Mouse (Mus musculus) MEL (cell line): ENCODE results near the gene 4930539E08Rik. TPM values are rescaled to one million over a fixed set of nuclear protein-coding genes. Genes with fewer than 3 reads are reported as not detected.

ENCODE experiments used
- DNase-seq: peaks from one replicate; pipeline ENCODE4 v3.0.0; 2011; ENCODE audit warnings: low read depth, low spot score
- H3K27ac ChIP-seq: 2 replicates; pipeline ENCODE4 v1.5.1; 2012; ENCODE audit warnings: low read depth, mild to moderate bottlenecking, control low read depth, low read length, moderate library complexity; ENCODE audit not compliant: control insufficient read depth
- H3K27me3 ChIP-seq, 2 experiments: fragments of 150-350 bp in 1 of 2; sonication (generic) in 1 of 2; 2 replicates each; pipeline ENCODE4 v1.6.1; 2012; ENCODE audit warnings: low read length in 2 of 2, mild to moderate bottlenecking in 2 of 2, improper control_type of control experiment in 1 of 2, moderate library complexity in 1 of 2; ENCODE audit not compliant: insufficient read depth in 2 of 2, control insufficient read depth in 1 of 2
- H3K36me3 ChIP-seq, 2 experiments: 2 replicates each; pipeline ENCODE4 v1.6.1; 2012 to 2014; ENCODE audit warnings: low read length in 2 of 2, improper control_type of control experiment in 1 of 2, inconsistent platforms in 1 of 2, mild to moderate bottlenecking in 1 of 2; ENCODE audit not compliant: insufficient read depth in 2 of 2, control insufficient read depth in 1 of 2
- H3K4me1 ChIP-seq, 2 experiments: fragments of 150-350 bp in 1 of 2; sonication (generic) in 1 of 2; 2 replicates each; pipeline ENCODE4 v1.6.1; 2012; ENCODE audit warnings: low read length in 2 of 2, improper control_type of control experiment in 1 of 2, mild to moderate bottlenecking in 1 of 2; ENCODE audit not compliant: insufficient read depth in 2 of 2, control insufficient read depth in 1 of 2
- H3K4me3 ChIP-seq, 2 experiments: fragments of 150-350 bp in 1 of 2; sonication (generic) in 1 of 2; 2 replicates each; pipeline ENCODE4 v1.5.1; 2012; ENCODE audit warnings: low read depth in 2 of 2, low read length in 2 of 2, mild to moderate bottlenecking in 2 of 2, moderate library complexity in 2 of 2, control low read depth in 1 of 2, improper control_type of control experiment in 1 of 2; ENCODE audit not compliant: control insufficient read depth in 1 of 2, insufficient read depth in 1 of 2
- H3K79me2 ChIP-seq: 2 replicates; pipeline ENCODE4 v1.6.1; 2012; ENCODE audit warnings: mild to moderate bottlenecking, low read length, moderate library complexity; ENCODE audit not compliant: control insufficient read depth, poor library complexity, insufficient read depth
- H3K9ac ChIP-seq: 2 replicates; pipeline ENCODE4 v1.6.1; 2012; ENCODE audit warnings: low read depth, mild to moderate bottlenecking, control low read depth, low read length, moderate library complexity; ENCODE audit not compliant: control insufficient read depth, poor library complexity, severe bottlenecking
- H3K9me3 ChIP-seq: fragments of 150-350 bp; sonication (generic); replicated peaks from 2 replicates; pipeline ENCODE4 v1.6.1; 2012; ENCODE audit warnings: mild to moderate bottlenecking, low read length, improper control_type of control experiment, moderate library complexity; ENCODE audit not compliant: insufficient read depth
- BHLHE40 ChIP-seq: IDR thresholded peaks from 2 replicates; pipeline ENCODE4 v1.6.1; 2012; ENCODE audit warnings: low read depth, mild to moderate bottlenecking, inconsistent platforms, low read length, improper control_type of control experiment, borderline replicate concordance
- CHD1 ChIP-seq: IDR thresholded peaks from 2 replicates; pipeline ENCODE4 v1.6.1; 2012; ENCODE audit warnings: low read depth, mild to moderate bottlenecking, inconsistent platforms, low read length, improper control_type of control experiment
- CHD2 ChIP-seq: IDR thresholded peaks from 2 replicates; pipeline ENCODE4 v1.6.1; 2011; ENCODE audit warnings: low read length, improper control_type of control experiment
- ELF1 ChIP-seq: IDR thresholded peaks from 2 replicates; pipeline ENCODE4 v1.6.1; 2014; ENCODE audit warnings: low read depth, mild to moderate bottlenecking, inconsistent platforms, low read length, improper control_type of control experiment, moderate library complexity
- GABPA ChIP-seq: IDR thresholded peaks from 2 replicates; pipeline ENCODE4 v1.6.1; 2012; ENCODE audit warnings: low read depth, mild to moderate bottlenecking, inconsistent platforms, low read length, improper control_type of control experiment, moderate library complexity
- GATA1 ChIP-seq: IDR thresholded peaks from 2 replicates; pipeline ENCODE4 v1.6.1; 2011; ENCODE audit warnings: low read depth, low read length, improper control_type of control experiment
- HCFC1 ChIP-seq: IDR thresholded peaks from 2 replicates; pipeline ENCODE4 v1.6.1; 2012; ENCODE audit warnings: low read depth, mild to moderate bottlenecking, inconsistent platforms, low read length, improper control_type of control experiment, moderate library complexity
- JUND ChIP-seq: IDR thresholded peaks from 2 replicates; pipeline ENCODE4 v1.6.1; 2011; ENCODE audit warnings: low read depth, mild to moderate bottlenecking, improper control_type of control experiment, low read length
- KAT2A ChIP-seq: conservative IDR thresholded peaks from 2 replicates; pipeline ENCODE4 v1.6.1; 2012; ENCODE audit warnings: low read depth, low read length, improper control_type of control experiment, inconsistent platforms
- MAX ChIP-seq: IDR thresholded peaks from 2 replicates; pipeline ENCODE4 v1.6.1; 2011; ENCODE audit warnings: low read length, improper control_type of control experiment
- MXI1 ChIP-seq: IDR thresholded peaks from 2 replicates; pipeline ENCODE4 v1.6.1; 2011; ENCODE audit warnings: mild to moderate bottlenecking, low read depth, low read length, improper control_type of control experiment
- MYB ChIP-seq: IDR thresholded peaks from 2 replicates; pipeline ENCODE4 v1.6.1; 2011; ENCODE audit warnings: mild to moderate bottlenecking, low read depth, low read length, improper control_type of control experiment
- NRF1 ChIP-seq: IDR thresholded peaks from 2 replicates; pipeline ENCODE4 v1.6.1; 2014; ENCODE audit warnings: low read depth, mild to moderate bottlenecking, inconsistent platforms, low read length, improper control_type of control experiment, moderate library complexity; ENCODE audit not compliant: poor library complexity, insufficient read depth, severe bottlenecking
- POLR2AphosphoS2 ChIP-seq: IDR thresholded peaks from 2 replicates; pipeline ENCODE4 v1.6.1; 2011; ENCODE audit warnings: low read length, improper control_type of control experiment
- POLR2AphosphoS5 ChIP-seq: IDR thresholded peaks from 2 replicates; pipeline ENCODE4 v1.6.1; 2012; ENCODE audit warnings: low read depth, borderline replicate concordance, mild to moderate bottlenecking, inconsistent platforms, low read length, moderate library complexity, mixed read lengths
- RAD21 ChIP-seq: IDR thresholded peaks from 2 replicates; pipeline ENCODE4 v1.6.1; 2011; ENCODE audit warnings: mild to moderate bottlenecking, low read depth, low read length, improper control_type of control experiment
- SMC3 ChIP-seq: IDR thresholded peaks from 2 replicates; pipeline ENCODE4 v1.6.1; 2011; ENCODE audit warnings: low read depth, low read length, improper control_type of control experiment
- TAL1 ChIP-seq: IDR thresholded peaks from 2 replicates; pipeline ENCODE4 v1.6.1; 2012; ENCODE audit warnings: mild to moderate bottlenecking, inconsistent platforms, low read length, moderate library complexity, mixed read lengths
- UBTF ChIP-seq: IDR thresholded peaks from 2 replicates; pipeline ENCODE4 v1.6.1; 2012; ENCODE audit warnings: low read depth, mild to moderate bottlenecking, inconsistent platforms, low read length, improper control_type of control experiment, moderate library complexity, borderline replicate concordance; ENCODE audit not compliant: insufficient read depth
- ZKSCAN1 ChIP-seq: IDR thresholded peaks from 2 replicates; pipeline ENCODE4 v1.6.1; 2012; ENCODE audit warnings: low read depth, mild to moderate bottlenecking, inconsistent platforms, low read length, improper control_type of control experiment, moderate library complexity
- ZNF384 ChIP-seq: IDR thresholded peaks from 2 replicates; pipeline ENCODE4 v1.6.1; 2012; ENCODE audit warnings: low read depth, mild to moderate bottlenecking, inconsistent platforms, low read length, improper control_type of control experiment
- polyA plus RNA-seq, 2 experiments: library from polyadenylated mRNA; stranded (reverse) in 1 of 2; unstranded in 1 of 2; fragments of >175 nt in 1 of 2; fragments of >200 nt in 1 of 2; gene quantifications; 2 replicates each; pipeline versions ENCODE4 v1.2.1 to v1.2.4; 2012; ENCODE audit warnings: low replicate concordance in 2 of 2, low read depth in 1 of 2; ENCODE audit not compliant: insufficient read length in 2 of 2, insufficient read depth in 1 of 2, missing spikeins in 1 of 2
- total RNA-seq: library from RNA; depleted of rRNA; stranded (reverse); fragments of 300-350 nt; gene quantifications from 2 replicates; pipeline ENCODE4 v1.2.3, GENCODE M21; 2012

Gene 4930539E08Rik
- total and polyA plus RNA-seq, 3 experiments: 0.01 to 0.04 TPM; not detected in 1

DNA sequence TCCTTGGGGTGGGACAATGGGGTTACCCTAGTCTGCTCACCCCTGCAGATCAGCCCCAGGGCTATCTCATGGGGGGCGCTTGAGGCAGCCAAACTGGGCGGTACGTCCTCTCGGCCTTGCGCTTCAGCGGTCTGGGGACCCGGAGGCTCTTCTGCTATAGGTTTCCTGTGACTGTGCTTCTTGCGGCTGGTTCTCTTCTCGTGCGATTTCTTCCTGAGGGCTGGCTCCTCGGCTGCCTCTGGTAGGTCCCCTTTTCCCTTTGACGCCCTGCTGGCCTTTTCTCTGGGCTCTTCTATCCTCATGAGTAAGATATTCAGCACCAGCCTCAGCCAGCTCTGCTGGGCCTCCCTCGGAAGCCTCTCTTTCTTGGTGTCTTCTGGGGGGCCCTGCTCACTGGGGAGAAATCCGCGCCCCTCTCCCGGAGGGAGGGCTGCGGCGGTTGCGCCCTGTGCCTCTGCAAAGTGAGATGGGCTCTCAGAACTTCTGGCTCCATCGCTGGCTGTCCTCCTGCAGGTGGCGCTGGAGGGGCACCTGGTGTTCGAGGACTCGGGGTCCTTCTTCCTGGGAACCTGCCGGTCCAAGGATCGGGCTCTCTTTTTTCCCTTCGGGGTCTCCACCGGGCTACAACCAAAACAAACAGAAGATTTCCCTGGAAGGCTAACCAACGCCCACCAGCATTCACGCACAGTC lies 5.7 kb downstream of the 4930539E08Rik start (continued):
- TF ChIP-seq POLR2AphosphoS2: no peak
- no peak for TF ChIP-seq ELF1
- no peak for TF ChIP-seq MXI1
- no peak for TF ChIP-seq CHD2
- no peak for TF ChIP-seq ZKSCAN1
- TF ChIP-seq GATA1: no peak
- peak; percentile 33 for TF ChIP-seq RAD21
- TF ChIP-seq NRF1: no peak
- TF ChIP-seq KAT2A: no peak
- no peak for TF ChIP-seq GABPA
- TF ChIP-seq HCFC1: no peak
- no peak for TF ChIP-seq UBTF
- no peak for TF ChIP-seq ZNF384
- no peak for TF ChIP-seq POLR2AphosphoS5
- no peak for TF ChIP-seq TAL1
- no peak for TF ChIP-seq BHLHE40

DNA sequence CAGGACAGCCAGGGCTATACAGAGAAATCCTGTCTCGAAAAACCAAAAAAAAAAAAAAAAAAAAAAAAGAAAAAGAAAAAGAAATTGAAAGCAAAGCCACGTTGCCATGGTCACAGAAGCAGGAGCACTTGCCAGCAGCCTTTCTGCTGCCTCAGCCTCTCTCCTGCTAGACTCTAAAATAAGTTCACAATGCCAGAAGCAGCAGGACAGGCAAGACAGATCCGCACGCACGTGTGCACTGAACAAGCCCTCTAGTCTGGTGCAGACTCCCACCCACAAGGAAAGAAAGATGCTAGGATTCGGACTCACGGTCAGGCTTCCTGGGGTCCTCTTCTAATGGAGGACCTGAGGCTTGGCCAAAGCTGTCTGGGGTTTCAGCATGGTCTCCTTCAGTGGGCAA lies 7.2 kb downstream of the 4930539E08Rik start:
- no peaks in the 10 kb centered on the region for H3K79me2 ChIP-seq
- no peak overlapping the region for H3K4me3 ChIP-seq
- TF ChIP-seq TAL1: no peak
- no peak for TF ChIP-seq CHD1
- no peak for TF ChIP-seq ZNF384
- no peak for TF ChIP-seq MAX
- TF ChIP-seq RAD21: no peak
- TF ChIP-seq JUND: no peak
- TF ChIP-seq MYB: no peak
- TF ChIP-seq MXI1: no peak
- no peak for TF ChIP-seq SMC3
- H3K27ac ChIP-seq: no peak overlapping the region
- DNase-seq: peak; percentile 13
- H3K9me3 ChIP-seq: no peaks in the 10 kb centered on the region
- H3K9ac ChIP-seq: no peak overlapping the region
- H3K27me3 ChIP-seq: 0 out of 4 replicates have a peak, but pooled peaks cover 0 to 1% of the 10 kb centered on the region in 2 experiments
- no peaks in the 10 kb centered on the region for H3K36me3 ChIP-seq
- no peaks in the 10 kb centered on the region for H3K4me1 ChIP-seq
